In the genomic region with DNA sequence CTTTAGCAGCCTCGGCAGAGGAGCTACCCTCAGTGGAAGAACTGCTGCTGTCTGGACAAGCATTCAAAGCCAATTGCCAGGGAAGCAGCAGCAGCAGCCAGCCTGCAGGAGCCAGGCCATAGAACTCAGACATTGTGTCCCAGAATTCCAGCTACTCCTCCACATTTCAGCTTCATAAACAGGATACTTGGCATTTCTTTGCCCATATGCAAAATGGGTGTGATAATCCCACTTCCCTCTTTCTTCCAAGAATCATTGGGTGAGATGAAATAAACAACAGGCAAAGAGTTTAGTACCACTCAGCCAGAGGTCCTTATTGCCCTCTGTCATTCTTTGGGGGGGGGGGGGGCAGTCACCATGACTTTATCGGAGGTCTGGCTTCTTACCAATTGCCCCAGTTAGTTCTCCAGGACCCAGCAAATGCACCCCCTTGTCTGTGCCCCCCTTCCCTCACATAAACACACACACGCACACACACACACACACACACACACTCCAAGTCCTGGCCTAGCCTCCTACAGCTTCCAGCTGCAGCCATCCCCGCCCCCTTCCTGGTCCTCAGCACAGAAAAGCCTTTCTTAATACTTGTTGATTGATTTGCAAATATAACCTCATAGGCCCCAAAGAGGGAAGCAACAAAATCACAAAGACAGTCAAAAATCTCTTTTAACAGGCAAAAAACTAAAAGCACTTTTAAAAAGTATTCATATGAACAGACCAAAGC, we compare ENCODE assay signal across 8 mouse cellular contexts. TPM values are rescaled to one million over a fixed set of nuclear protein-coding genes. Genes with fewer than 3 reads are reported as not detected.
DNase-seq lines count a peak whose midpoint lies in the region; ATAC-seq and TF ChIP-seq lines count a peak whose summit lies in the region.

No protein-coding gene starts in this region.

- no peak for TF ChIP-seq CTCF in midbrain, postnatal 0 days (IDR thresholded peaks at IDR 0.05)

- H3K27me3 ChIP-seq in heart, embryonic 13.5 days (replicated peaks) = peaks cover 23% of the 10 kb centered on the region
- no peaks in the 10 kb centered on the region for H3K27me3 ChIP-seq in limb, embryonic 14.5 days (ENCODE audit: control insufficient read depth, insufficient read depth, low read length)
- no peaks in the 10 kb centered on the region for H3K27me3 ChIP-seq in midbrain, postnatal 0 days (ENCODE audit: insufficient read depth, low read length)

- peak overlapping the region; percentile 89 for H3K4me2 ChIP-seq in heart, embryonic 13.5 days
- H3K4me2 ChIP-seq in limb, embryonic 14.5 days (replicated peaks; ENCODE audit: low read depth, low read length, severe bottlenecking) = peak overlapping the region; percentile 67
- H3K4me2 ChIP-seq in midbrain, postnatal 0 days (ENCODE audit: low read depth, low read length, poor library complexity, severe bottlenecking) = peak overlapping the region; percentile 81

- ATAC-seq in heart, embryonic 13.5 days (ENCODE audit: extremely low read depth, insufficient number of reproducible peaks, low FRiP score, low TSS enrichment) = no peak
- ATAC-seq in limb, embryonic 14.5 days (ENCODE audit: low FRiP score, low read depth) = no peak
- no peak for ATAC-seq in midbrain, postnatal 0 days (ENCODE audit: low FRiP score)
- no peak for ATAC-seq in frontal cortex, adult (ENCODE audit: low TSS enrichment)

- H3K27ac ChIP-seq in heart, embryonic 13.5 days (replicated peaks) = peak overlapping the region; percentile 87
- H3K27ac ChIP-seq in limb, embryonic 14.5 days (replicated peaks; ENCODE audit: low read depth, low read length) = peak overlapping the region; percentile 92
- H3K27ac ChIP-seq in midbrain, postnatal 0 days (ENCODE audit: low read depth, low read length) = no peak overlapping the region

- H3K4me3 ChIP-seq in heart, embryonic 13.5 days = peak overlapping the region; percentile 75
- H3K4me3 ChIP-seq in limb, embryonic 14.5 days (replicated peaks; ENCODE audit: low read length) = peak overlapping the region; percentile 72
- peak overlapping the region; percentile 49; the same call in 1 of the 2 replicates for H3K4me3 ChIP-seq in midbrain, postnatal 0 days (ENCODE audit: low read depth, low read length)

- H3K9ac ChIP-seq in heart, embryonic 13.5 days = peak overlapping the region; percentile 95
- peak overlapping the region; percentile 86 for H3K9ac ChIP-seq in limb, embryonic 14.5 days (ENCODE audit: low read depth, low read length, severe bottlenecking)
- no peak overlapping the region for H3K9ac ChIP-seq in midbrain, postnatal 0 days (replicated peaks; ENCODE audit: low read length, poor library complexity, severe bottlenecking)

- H3K36me3 ChIP-seq in heart, embryonic 13.5 days = peaks cover 17% of the 10 kb centered on the region; the same call in 1 of the 2 replicates
- H3K36me3 ChIP-seq in limb, embryonic 14.5 days (ENCODE audit: control insufficient read depth, insufficient read depth, low read length) = peaks cover 7% of the 10 kb centered on the region; the same call in 1 of the 2 replicates
- H3K36me3 ChIP-seq in midbrain, postnatal 0 days (ENCODE audit: insufficient read depth, low read length) = no peaks in the 10 kb centered on the region

- H3K4me1 ChIP-seq in heart, embryonic 13.5 days = peaks cover 51% of the 10 kb centered on the region
- H3K4me1 ChIP-seq in limb, embryonic 14.5 days (ENCODE audit: control insufficient read depth, insufficient read depth, low read length) = peaks cover 55% of the 10 kb centered on the region
- peaks cover 8% of the 10 kb centered on the region; the same call in 1 of the 2 replicates for H3K4me1 ChIP-seq in midbrain, postnatal 0 days (ENCODE audit: insufficient read depth, low read length)

- no peak for TF ChIP-seq POLR2A in limb, embryonic 14.5 days (IDR thresholded peaks at IDR 0.05; ENCODE audit: borderline replicate concordance, extremely low read depth, insufficient read depth, insufficient read length)

- H3K9me3 ChIP-seq in heart, embryonic 13.5 days = no peaks in the 10 kb centered on the region
- no peaks in the 10 kb centered on the region for H3K9me3 ChIP-seq in limb, embryonic 14.5 days (ENCODE audit: control insufficient read depth, low read length)
- H3K9me3 ChIP-seq in midbrain, postnatal 0 days (ENCODE audit: low read length) = no peaks in the 10 kb centered on the region

- 58% methylated on average over 4 of the region's 4 CpGs for WGBS in heart, embryonic 13.5 days
- 24% methylated on average over 4 of the region's 4 CpGs for WGBS in limb, embryonic 14.5 days
- WGBS in midbrain, postnatal 0 days = 52% methylated on average over 4 of the region's 4 CpGs

- peak; percentile 26 for DNase-seq in thymus, postnatal 14 days
- no peak for DNase-seq in thymus, postnatal 36 days
- no peak for DNase-seq in limb, embryonic 14.5 days (ENCODE audit: low spot score)
- no peak for DNase-seq in midbrain, postnatal 0 days (ENCODE audit: low spot score)
- no peak for DNase-seq in right cerebral cortex, postnatal 4 days
- no peak for DNase-seq in ovary, postnatal 14 days (ENCODE audit: low spot score)

RNA-seq across cellular contexts. Expression of gene Tns3, which starts 1.5 kb away (rescaled TPM):
- 14.5 and 15.2 TPM in 2 replicates for polyA plus RNA-seq in heart, embryonic 13.5 days (2015; fragmentation: Nextera tagmentation; extraction: Ambion mirVana)
- 59.1 and 77.2 TPM in 2 replicates for polyA plus RNA-seq in limb, embryonic 14.5 days (2012; rRNA removed)
- 27.4 and 33.3 TPM in 2 replicates for polyA plus RNA-seq in limb, embryonic 14.5 days (2014; fragmentation: Nextera tagmentation; extraction: Ambion mirVana)
- 33.3 and 38.7 TPM in 2 replicates for total RNA-seq in midbrain, postnatal 0 days (2014; rRNA removed)
- 4.7 and 4.9 TPM in 2 replicates for polyA plus RNA-seq in midbrain, postnatal 0 days (2015; fragmentation: Nextera tagmentation; extraction: Ambion mirVana)
